Mouse (Mus musculus): ENCODE results near the gene Ece1.

Gene Ece1

GRCm38 (mm10) chr4:137881445-137881844, 19.4 kb downstream of the Ece1 start:
- no peak for DNase-seq (ENCODE audit: extremely low spot score, low read depth, low spot score)

DNA sequence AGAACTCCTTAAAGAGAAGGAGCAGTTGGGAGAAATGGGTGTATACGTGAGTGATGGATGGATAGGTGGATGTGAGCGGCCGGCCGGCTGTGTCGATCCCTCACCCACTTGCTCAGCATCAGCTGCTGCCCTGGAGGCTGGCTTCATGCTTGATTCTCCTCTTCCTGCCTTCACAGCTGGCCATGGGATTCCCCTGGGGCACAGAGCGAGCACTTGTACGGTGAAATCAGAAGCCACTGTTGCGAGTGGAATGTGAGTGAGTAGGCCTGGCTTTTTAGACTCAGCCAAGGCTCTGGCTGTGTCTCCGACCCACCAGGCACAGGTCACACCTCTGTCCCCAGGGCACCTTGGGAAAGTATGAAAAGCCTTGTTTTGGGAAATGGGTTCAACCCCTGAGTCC, 20.6 kb downstream of the Ece1 start:
- DNase-seq (ENCODE audit: extremely low spot score, low read depth, low spot score): no peak

DNA sequence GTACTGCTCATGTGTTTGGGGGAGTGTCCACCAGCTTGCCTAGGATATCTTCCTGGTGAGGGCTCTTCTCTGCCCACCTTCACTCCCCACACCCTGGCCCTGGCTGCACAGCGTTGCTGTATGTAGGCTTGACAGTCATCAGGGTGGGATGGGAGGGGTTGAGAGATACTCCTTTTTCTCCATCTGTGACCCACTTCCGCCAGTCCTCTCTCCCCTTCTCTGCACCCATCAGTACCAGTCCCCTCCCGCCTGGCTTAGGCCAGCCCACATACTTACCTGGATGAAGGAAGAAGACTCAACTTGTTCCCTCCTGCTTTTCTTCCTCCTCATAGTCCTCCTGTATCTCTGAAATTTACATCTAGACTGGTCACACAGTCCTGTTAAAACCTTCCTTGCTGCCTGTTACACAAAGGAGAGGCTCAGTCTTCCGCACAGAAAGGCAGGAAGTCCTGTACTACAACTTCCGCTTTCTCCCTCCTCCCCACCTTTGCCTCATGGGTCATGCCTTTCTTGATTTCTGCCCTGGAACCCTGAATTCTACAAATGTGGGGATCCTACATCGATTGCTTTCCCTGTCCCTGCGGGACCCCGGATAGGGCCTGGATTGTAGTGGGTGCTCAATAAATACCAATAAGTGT, 21.6 kb downstream of the Ece1 start:
- no peak for DNase-seq (ENCODE audit: extremely low spot score, low read depth, low spot score)

GRCm38 (mm10) chr4:137887337-137887992, 25.4 kb downstream of the Ece1 start:
- no peak for DNase-seq (ENCODE audit: extremely low spot score, low read depth, low spot score)

DNA sequence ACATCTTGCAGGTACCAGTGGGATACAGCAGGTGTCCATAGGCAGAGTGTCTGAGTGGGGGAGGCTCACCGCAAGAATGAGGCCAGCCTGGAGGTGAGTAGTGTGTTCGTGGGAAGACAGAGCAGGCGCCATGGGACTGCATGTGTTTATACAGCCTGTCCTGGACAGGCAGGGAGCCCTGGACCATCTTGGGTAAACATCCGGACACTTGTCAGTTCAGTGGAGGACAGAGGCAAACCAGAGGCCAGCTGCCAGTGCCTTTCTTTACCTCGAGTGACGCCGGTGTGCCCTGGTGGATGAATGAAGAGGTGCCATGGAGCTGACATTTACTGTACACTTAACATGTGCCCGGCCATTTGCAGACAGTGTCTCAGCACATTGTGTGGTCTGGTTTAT, 26.0 kb downstream of the Ece1 start:
- DNase-seq (ENCODE audit: extremely low spot score, low read depth, low spot score): no peak

GRCm38 (mm10) chr4:137890596-137890995, 28.6 kb downstream of the Ece1 start:
- no peak for DNase-seq (ENCODE audit: extremely low spot score, low read depth, low spot score)

DNA sequence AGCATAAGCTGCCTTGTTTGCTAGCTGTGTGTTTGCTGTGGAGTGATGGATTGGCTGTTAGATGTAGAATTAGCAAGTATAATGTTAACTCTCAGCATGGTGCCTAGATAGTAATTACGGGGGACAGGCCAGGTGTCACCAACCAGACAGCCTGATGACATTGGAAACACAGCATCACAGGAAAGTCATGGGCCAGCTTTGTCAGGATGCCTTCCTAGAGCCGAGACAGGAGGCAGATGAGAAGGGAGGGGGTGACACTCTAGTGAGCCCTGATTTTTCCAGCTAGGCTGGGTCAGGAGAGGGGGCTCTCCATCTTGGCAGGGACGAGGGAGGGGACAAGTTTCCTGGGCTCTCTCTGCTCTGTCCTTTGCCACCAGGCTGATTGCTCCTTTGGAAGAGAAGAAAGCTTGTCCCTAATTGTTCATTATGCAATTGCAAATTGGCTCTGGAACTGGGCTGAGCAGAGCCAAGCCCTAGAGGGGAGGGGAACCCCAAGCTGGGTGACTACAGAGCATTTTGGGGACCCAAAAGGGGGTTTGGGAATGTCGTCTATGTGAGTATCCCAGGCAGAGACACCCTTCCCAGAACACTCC, 29.6 kb downstream of the Ece1 start:
- DNase-seq (ENCODE audit: extremely low spot score, low read depth, low spot score): no peak

GRCm38 (mm10) chr4:137892713-137893242, 30.7 kb downstream of the Ece1 start:
- DNase-seq (ENCODE audit: extremely low spot score, low read depth, low spot score): no peak

DNA sequence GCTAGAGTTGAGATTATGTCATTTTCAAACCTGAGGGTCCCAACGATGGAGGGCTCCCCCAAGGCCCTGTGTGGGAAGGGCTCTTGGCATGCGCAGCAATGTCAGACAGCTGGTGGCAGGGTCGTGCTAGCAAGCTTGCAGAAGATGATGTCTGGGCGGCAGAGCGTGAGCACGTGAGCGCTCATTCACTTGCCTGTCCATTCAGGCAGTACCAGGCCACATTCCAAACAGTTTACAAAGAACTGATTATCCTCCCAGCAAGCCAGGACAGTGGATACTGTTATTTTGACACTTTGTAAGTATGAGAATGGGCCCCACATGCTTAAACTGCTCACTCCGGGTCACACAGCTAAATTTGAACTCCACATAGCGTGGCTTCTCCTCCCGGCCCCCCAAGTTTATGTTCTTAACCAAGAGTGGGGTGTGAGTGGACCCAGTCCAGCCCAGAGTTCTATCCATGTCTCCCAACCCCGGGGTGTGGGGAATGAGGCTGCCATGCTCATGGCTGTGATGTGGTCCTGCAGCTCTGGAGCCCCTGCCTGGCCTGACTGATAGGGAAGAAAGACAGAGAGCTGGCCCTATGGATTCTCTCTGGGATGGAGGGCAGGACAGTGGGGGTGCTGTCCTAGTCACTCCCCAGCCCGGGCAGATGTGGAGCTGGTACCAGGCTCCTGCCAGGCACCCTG, 34.7 kb downstream of the Ece1 start:
- no peak for DNase-seq (ENCODE audit: extremely low spot score, low read depth, low spot score)

DNA sequence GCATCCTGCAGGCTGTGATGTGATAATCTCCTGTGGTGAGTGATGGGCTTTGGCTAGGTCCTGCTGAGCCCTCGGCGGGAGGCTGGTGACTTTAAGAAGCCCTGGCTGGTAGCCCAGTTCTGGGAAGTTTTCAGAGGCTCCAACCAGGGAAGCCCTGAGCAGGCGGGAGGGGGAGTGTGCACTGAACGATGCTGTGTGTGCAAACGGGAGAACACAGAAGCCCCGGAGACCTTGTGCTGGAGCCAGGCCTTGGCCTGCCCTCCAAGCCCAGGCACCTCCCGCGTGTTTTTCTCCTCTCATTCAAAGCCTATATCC, 35.2 kb downstream of the Ece1 start:
- no peak for DNase-seq (ENCODE audit: extremely low spot score, low read depth, low spot score)

- no peak for DNase-seq (ENCODE audit: extremely low spot score, low read depth, low spot score)
Observed at GRCm38 (mm10) chr4:137898490-137898889, 36.5 kb downstream of the Ece1 start.

DNA sequence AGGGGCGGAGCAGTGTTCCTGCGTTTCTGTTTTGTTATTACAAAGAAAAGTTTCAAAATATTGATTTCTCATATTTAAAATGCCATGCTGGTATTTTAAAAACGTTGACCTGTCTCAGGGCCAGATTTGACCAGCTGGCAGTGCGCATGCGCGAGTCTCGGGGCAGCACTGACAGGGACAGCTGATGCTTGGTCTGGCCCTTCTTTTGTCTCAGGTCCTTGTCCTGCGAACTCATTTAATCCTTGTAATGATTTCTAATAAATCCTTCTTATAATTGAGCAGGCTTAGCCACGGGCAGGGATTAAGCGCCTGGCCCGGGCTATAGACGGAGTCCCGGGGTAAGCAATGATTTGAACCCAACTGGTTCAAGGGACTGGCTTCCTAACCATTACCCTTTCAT, 40.2 kb downstream of the Ece1 start:
- no peak for DNase-seq (ENCODE audit: extremely low spot score, low read depth, low spot score)

DNA sequence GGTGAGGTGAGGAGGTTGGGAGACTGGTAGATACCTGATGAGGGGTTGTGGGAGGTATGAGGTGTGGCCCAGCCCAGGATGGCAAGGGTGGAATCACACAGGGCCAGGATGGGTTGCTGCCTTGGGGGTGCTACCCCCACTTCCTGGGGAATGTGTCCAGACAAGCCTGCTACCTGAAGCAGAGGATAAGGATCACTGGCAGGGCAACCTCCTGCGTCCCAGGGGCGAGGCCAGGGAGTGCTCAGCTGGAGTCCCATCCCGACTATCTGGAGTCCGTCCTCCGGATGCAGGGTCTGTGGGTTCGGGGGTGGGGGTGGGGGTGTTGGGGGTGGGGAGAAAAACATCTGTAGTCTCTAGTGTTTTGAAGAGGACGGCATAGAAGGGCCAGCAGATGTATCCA, 40.8 kb downstream of the Ece1 start:
- DNase-seq (ENCODE audit: extremely low spot score, low read depth, low spot score): no peak

DNA sequence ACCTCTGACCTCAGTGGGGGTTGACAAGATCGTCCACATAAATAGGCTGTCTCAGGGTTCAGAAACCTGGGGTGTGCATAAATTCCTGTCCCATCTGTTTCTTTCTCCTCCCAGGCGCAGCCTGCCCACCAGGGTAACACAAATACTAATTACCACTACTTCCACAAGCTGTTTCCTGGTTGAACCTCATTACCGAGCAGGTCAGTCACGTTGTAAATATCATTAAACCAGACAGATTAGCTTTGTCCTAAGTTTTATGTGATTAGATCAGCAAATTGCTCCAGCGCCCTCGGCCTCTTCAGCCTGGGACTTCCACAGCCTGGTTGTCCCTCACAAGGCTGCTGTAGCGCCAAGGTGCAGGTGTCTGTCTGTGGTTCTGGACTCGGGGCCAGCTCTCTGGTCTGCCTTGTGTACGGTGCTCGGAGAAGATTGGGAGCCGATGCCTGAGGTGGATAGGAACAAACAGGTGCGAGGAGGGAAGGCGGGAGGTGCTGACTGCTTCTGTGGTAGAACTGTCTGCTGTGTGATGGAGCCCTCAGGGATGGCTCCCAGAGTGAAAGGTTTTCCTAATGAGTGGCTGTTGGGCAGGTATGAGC, 43.0 kb downstream of the Ece1 start:
- no peak for DNase-seq (ENCODE audit: extremely low spot score, low read depth, low spot score)

DNA sequence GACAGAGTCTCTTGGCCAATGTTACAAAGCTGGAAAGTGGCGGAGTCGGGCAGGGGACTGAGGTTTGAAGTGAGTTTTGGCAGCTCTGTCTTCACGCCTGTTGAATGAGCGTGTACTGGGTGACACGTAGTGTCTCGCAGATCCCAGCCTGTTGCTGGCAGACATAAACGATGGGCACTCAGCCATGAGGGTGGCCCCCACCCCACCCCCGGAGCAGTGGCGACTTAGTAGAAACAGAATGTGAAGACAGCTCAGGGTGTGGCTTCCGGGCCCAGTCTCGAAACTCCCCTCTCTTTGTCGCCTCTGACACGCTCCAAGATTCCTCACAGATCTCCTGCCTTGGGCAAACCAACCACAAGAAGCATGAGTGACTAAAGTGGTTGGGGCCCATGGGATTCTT, 45.9 kb downstream of the Ece1 start:
- no peak for DNase-seq (ENCODE audit: extremely low spot score, low read depth, low spot score)

GRCm38 (mm10) chr4:137908489-137908888, 46.5 kb downstream of the Ece1 start:
- no peak for DNase-seq (ENCODE audit: extremely low spot score, low read depth, low spot score)

DNA sequence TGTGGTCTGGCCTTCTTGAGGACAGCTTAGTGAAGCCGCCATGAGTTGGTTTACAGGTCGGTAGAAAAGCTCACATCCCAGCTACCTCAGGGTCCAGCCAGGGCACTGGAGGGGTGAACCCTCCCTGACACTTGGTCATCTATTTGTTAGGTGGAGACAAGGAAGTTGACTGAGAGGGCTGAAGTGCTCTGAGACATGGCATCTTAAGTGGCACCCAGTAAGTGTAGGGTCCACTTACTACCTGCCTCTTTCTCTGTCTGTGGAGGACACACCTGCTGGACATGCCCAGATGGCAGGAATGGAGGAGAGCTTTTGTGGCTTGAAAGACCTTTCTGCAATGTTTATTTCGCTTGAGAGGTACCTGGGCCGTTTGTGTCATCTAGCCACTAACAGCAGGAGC, 46.9 kb downstream of the Ece1 start:
- DNase-seq (ENCODE audit: extremely low spot score, low read depth, low spot score): no peak

DNA sequence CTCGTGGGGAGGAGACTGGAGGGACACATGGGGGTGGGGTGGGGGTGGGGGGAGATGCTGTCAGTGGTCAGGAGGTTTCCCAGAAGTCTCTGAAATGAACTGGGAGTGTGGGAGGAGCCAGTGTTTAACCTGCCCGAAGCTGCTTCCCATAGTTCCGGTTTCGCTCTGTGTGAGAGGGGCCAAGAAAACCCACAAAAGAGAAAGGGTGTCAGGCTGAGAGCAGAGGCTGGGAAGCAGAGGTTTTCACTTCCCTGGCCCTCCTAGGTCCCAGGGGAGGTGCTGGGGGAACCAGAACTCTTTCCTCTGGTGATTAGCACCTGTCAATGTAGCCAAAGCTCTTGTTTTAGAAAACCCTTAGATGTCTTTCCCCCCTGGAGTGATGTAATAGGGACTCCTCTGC, 47.4 kb downstream of the Ece1 start:
- DNase-seq (ENCODE audit: extremely low spot score, low read depth, low spot score): no peak

DNA sequence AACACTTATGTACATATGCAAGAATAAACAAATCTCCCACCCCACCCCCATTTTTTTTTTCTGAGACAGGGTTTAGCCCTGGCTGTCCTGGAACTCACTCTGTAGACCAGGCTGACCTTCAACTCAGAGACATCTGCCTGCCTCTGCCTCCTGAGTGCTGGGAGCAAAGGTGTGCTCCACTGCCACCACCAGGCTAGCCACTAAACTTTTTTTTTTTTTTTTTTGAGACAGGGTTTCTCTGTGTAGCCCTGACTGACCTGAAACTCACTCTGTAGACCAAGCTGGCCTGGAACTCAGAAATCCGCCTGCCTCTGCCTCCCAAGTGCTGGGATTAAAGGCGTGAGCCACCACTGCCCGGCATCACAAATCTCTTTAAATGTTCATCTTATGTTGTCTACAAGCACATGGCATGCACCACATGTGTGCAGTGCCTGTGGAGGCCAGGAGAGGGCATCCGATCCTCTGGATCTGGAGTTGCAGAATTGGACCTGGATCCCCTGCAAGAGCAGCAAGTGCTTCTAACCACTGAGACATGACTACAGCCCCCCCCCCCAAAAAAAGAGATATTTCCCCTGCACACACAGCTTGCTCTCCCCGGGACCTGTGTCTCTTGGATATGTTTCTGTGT, 48.5 kb downstream of the Ece1 start:
- no peak for DNase-seq (ENCODE audit: extremely low spot score, low read depth, low spot score)

DNA sequence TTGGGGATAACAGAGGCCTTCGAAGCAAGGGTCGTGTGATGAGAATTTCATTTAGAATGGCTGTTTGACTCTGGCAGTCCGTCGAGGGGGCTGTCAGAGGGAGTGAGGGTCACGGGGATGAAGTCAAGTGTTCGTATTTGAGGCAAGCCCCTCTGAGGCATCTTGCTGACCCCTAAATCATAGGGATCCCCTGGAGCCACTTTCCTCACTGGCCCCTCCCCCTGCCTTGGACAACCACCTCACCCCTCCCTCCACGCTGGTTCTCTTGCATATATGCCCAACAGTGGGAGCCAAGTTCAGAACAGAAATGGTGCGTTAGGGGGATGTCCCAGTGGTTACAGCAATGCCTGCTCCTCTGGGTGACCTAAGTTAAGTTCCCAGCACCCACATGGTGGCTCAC, 49.6 kb downstream of the Ece1 start:
- DNase-seq (ENCODE audit: extremely low spot score, low read depth, low spot score): no peak

GRCm38 (mm10) chr4:137912768-137913305, 50.8 kb downstream of the Ece1 start:
- no peak for DNase-seq (ENCODE audit: extremely low spot score, low read depth, low spot score)
